Mouse (Mus musculus) G1E (cell line): Measurements from ENCODE around the gene Pla2g2e. TPM values are rescaled to one million over a fixed set of nuclear protein-coding genes. Genes with fewer than 3 reads are reported as not detected.
A peak's percentile ranks its signal among the peaks of the same experiment; 100 is the strongest.
"Not testable (repeated sequence)": the region's sequence is repeated elsewhere in the genome, so short reads cannot be mapped to it uniquely, and the experiment has no call there.

Source experiments
- ATAC-seq: 2 replicates; pipeline ENCODE4 v1.8.0; 2016; ENCODE audit warnings: mild to moderate bottlenecking; ENCODE audit not compliant: insufficient number of reproducible peaks, poor library complexity, low FRiP score, severe bottlenecking; ENCODE audit errors: extremely low read depth
- DNase-seq: peaks from one replicate; pipeline ENCODE4 v3.0.0; 2012; ENCODE audit warnings: low spot score
- H3K27me3 ChIP-seq: 2 replicates; pipeline ENCODE4 v1.6.1; 2012; ENCODE audit warnings: mild to moderate bottlenecking, low read length, inconsistent platforms; ENCODE audit not compliant: insufficient read depth
- H3K36me3 ChIP-seq: replicated peaks from 2 replicates; pipeline ENCODE3; 2012; ENCODE audit warnings: mild to moderate bottlenecking, inconsistent platforms
- H3K4me1 ChIP-seq: 2 replicates; pipeline ENCODE4 v1.6.1; 2012; ENCODE audit warnings: low read depth, low read length, inconsistent platforms, mixed read lengths; ENCODE audit not compliant: insufficient read depth
- H3K4me3 ChIP-seq: 2 replicates; pipeline ENCODE4 v1.5.1; 2012; ENCODE audit warnings: low read depth, mild to moderate bottlenecking, inconsistent platforms, low read length, moderate library complexity, mixed read lengths
- H3K9me3 ChIP-seq: replicated peaks from 2 replicates; pipeline ENCODE4 v1.6.1; 2012; ENCODE audit warnings: inconsistent platforms
- CTCF ChIP-seq: IDR thresholded peaks from 2 replicates; pipeline ENCODE4 v1.5.1; 2012; ENCODE audit warnings: low read depth, low read length, inconsistent platforms, mixed read lengths
- GATA1 ChIP-seq: IDR thresholded peaks from 2 replicates; pipeline ENCODE4 v1.6.1; 2012; ENCODE audit warnings: borderline replicate concordance, low read length, inconsistent platforms, mixed read lengths
- GATA2 ChIP-seq: IDR thresholded peaks from 2 replicates; pipeline ENCODE4 v1.6.1; 2012; ENCODE audit warnings: low read depth, low read length, inconsistent platforms, borderline replicate concordance
- POLR2AphosphoS5 ChIP-seq: IDR thresholded peaks from 2 replicates; pipeline ENCODE4 v1.6.1; 2012; ENCODE audit warnings: low read depth, low read length, inconsistent platforms; ENCODE audit not compliant: insufficient replicate concordance
- TAL1 ChIP-seq: conservative IDR thresholded peaks from 2 replicates; pipeline ENCODE4 v1.6.1; 2012; ENCODE audit warnings: low read depth, low read length, inconsistent platforms, mixed read lengths
- polyA plus RNA-seq: library from polyadenylated mRNA; stranded (reverse); fragments of >175 nt; gene quantifications from 2 replicates; pipeline ENCODE4 v1.2.3, GENCODE M21; 2012
- total RNA-seq, 2 experiments: library from RNA; stranded (forward) in 1 of 2; stranded (reverse) in 1 of 2; fragments of 200-1000 nt in 1 of 2; fragments of >200 nt in 1 of 2; fragmentation: Nextera tagmentation in 1 of 2; gene quantifications; 2 replicates each; pipeline ENCODE4 v1.2.3; 2014 to 2017

Pla2g2e gene
- total and polyA plus RNA-seq, 3 experiments = 0.07 to 1.1 (median 0.22) TPM

DNA sequence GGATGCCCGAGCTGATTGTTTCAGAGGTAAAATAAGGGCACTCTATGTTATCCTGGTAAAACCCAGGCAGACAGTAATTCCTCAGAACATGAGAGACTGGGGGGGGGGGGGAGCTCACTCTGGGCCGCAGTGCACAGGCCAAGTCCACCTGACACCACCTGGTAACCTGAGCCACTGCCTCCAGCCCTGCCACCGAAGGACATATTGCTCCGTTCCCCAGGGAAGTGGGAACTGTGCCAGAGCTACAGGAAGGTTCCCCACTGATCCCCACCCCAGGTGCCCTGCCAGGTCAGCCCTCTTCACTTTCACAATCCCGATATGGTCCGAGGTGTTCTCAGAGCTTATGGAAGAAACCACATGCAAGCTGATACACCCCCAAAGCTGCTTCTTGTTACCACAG lies 14.9 kb downstream of the Pla2g2e start:
- DNase-seq (no peak), ATAC-seq (no peak)
- no peaks in the 10 kb centered on the region for H3K4me1 ChIP-seq
- H3K27me3 ChIP-seq = peaks cover 3% of the 10 kb centered on the region; the same call in 1 of the 2 replicates
- TF ChIP-seq GATA1 (no peak), GATA2 (no peak), TAL1 (no peak), CTCF (no peak), POLR2AphosphoS5 (no peak)
- peaks cover 66% of the 10 kb centered on the region for H3K36me3 ChIP-seq
- H3K4me3 ChIP-seq = no peak overlapping the region
- H3K9me3 ChIP-seq = no peaks in the 10 kb centered on the region

DNA sequence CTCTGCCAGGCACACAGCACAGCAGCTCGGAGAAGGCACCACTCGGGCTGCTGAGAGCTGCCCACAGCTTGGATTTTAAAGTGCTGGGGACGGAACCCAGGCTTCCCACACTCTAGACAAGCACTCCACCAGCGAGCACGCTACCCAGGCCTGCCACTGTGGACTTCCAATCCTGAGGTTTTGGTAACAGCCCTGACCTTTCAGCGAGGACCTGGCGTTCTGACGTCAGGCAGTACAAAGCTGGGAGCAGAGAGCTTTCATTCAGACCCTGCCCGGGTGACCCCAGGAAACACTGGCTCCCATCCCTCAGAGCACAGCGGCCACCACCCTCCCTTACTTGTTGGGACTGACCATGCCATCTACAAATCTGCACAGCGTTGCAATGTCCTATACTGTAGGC lies 16.0 kb downstream of the Pla2g2e start:
- H3K27me3 ChIP-seq, H3K4me3 ChIP-seq, H3K4me1 ChIP-seq, ATAC-seq, DNase-seq, H3K9me3 ChIP-seq: not testable (repeated sequence)
- peaks cover 78% of the 10 kb centered on the region for H3K36me3 ChIP-seq

DNA sequence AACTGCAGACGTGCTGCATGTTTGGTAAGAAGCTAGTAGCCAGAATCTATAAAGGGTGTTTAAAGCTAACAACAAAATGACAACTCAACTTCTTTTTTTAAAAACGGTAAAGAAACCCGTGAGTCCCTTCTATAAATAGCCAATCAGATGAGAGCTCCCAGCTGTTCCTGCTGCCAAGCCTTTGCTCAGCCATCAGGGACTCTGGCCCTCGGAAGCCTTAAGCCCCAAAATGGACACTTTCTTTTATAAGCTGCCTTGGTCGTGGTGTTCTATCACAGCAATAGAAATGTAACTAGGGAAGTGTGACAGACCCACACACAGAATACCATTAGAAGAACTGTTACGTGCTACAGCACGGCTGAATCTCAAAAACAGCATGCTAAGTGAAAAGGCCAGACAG lies 21.6 kb downstream of the Pla2g2e start:
- TF ChIP-seq CTCF = no peak
- no peak for TF ChIP-seq GATA2
- no peak for TF ChIP-seq TAL1
- TF ChIP-seq POLR2AphosphoS5 = no peak
- no peak for TF ChIP-seq GATA1
- no peaks in the 10 kb centered on the region for H3K27me3 ChIP-seq
- H3K4me3 ChIP-seq = no peak overlapping the region
- H3K9me3 ChIP-seq = no peaks in the 10 kb centered on the region
- ATAC-seq = no peak
- peaks cover 98% of the 10 kb centered on the region for H3K36me3 ChIP-seq
- no peaks in the 10 kb centered on the region for H3K4me1 ChIP-seq
- DNase-seq = no peak

DNA sequence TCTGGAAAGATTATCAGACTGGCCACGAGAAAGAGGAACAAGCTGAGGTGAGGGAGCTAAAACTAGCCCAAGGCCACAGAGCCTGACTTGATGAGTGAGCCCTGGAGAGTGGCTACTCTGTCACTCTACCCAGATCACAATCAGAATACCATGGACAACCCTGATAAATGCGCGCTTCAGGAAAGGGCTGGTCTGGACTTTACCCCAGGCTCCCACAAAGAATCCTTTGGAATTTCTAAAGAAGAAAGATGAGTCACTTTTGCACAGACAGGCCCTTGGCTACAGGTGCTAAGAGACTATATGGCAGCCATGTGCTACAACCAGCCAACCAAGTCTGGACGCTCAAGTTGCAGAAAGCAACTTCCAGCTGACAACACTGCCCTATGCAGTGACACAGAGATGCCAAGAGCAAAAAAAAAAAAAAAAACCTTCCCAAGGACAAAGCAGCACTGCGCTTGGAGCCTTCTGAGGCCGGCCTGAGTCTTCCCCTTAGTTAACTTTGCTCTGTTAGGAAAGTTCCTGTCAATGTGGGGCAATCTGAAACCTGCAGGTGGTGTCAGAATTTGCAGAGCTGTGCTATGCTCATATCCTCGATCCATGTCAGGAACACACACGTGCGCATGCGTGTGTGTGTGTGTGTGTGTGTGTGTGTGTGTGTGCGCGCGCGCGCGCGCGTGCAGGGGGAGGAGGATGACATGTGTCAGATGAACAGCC lies 28.0 kb downstream of the Pla2g2e start:
- no peaks in the 10 kb centered on the region for H3K27me3 ChIP-seq
- no peaks in the 10 kb centered on the region for H3K4me1 ChIP-seq
- no peak for TF ChIP-seq POLR2AphosphoS5
- TF ChIP-seq GATA1 = no peak
- no peak for TF ChIP-seq TAL1
- no peak for TF ChIP-seq CTCF
- no peak for TF ChIP-seq GATA2
- no peaks in the 10 kb centered on the region for H3K9me3 ChIP-seq
- DNase-seq = no peak
- H3K36me3 ChIP-seq = peaks cover 96% of the 10 kb centered on the region
- H3K4me3 ChIP-seq = no peak overlapping the region
- ATAC-seq = no peak

DNA sequence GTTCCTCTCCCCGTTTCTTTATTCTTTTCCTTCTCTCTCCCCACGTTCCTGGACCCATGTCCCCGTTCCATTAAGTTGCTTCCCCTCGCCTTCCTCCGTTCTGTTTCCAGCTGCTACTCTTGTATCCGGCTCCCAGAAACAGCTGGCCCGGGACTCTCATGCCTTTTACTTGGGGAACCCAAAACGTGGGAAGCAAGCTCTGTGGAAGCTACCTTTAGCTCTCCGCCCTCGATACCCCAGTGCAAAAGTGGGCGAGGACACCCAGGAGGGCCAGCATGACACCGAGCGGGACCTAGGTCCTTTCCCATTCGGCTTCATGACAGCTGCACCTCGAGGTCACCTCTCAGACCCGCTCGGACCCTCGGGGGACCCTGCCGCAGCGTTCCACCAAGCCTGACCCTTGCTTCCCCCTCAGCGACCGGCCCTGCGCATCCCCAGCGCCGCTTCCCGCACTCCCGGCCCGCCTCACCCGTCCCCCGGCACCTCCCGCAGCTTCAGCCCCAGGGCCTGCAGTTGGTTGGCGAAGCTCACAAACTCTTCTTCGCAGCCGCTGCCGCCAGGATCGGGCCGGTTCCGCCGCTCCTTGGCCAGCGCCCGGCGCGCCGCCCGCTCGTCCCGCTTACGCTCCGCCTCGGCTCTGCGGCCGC lies 35.5 kb downstream of the Pla2g2e start:
- H3K4me3 ChIP-seq = peak overlapping the region; percentile 85
- peaks cover 2% of the 10 kb centered on the region; the same call in 1 of the 2 replicates for H3K9me3 ChIP-seq
- ATAC-seq (no peak; the same call in 1 of the 2 replicates), DNase-seq (peak; percentile 19)
- H3K36me3 ChIP-seq = peaks cover 32% of the 10 kb centered on the region
- peaks cover 29% of the 10 kb centered on the region for H3K4me1 ChIP-seq
- H3K27me3 ChIP-seq = no peaks in the 10 kb centered on the region; the same call in 1 of the 2 replicates
- TF ChIP-seq CTCF = no peak
- no peak for TF ChIP-seq GATA2
- no peak for TF ChIP-seq POLR2AphosphoS5
- no peak for TF ChIP-seq GATA1
- no peak for TF ChIP-seq TAL1

DNA sequence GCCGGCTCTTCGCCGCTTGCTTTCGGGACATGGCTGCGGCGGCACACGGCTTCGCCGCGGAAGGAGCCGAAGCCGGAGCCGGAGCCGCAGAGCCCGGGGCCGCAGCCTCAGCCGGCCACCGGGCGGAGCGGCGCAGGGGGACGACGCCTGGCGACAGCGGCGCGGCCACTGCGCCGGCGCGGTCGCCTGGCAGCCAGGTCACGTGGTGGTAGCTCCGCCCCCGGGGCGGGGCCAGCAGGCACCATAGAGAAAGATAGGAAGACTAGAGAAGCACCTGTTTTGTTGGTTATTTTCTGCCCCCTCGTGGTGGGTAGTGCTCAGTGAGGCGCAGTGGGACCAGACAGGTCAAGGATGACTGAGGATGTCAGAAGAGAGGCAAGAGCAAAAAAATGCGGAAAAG lies 36.1 kb downstream of the Pla2g2e start, which contains the start of gene Otud3:
Otud3 (minus strand) TSS at position 149 of the 400 bp plus-strand sequence.
- Histone ChIP-seq H3K4me1 (peaks cover 29% of the 10 kb centered on the region), H3K9me3 (peaks cover 2% of the 10 kb centered on the region; the same call in 1 of the 2 replicates), H3K36me3 (peaks cover 30% of the 10 kb centered on the region), H3K27me3 (no peaks in the 10 kb centered on the region; the same call in 1 of the 2 replicates), H3K4me3 (peak within 1 kb of the TSS; percentile 85)
- TF ChIP-seq CTCF = 0 out of 2 replicates have a peak, but pooled peaks have one; percentile 37
- no peak for TF ChIP-seq GATA2
- peak; percentile 95 for ATAC-seq
- peak; percentile 88 for DNase-seq
